Mouse (Mus musculus) kidney, embryonic 16.5 days (tissue): Measurements from ENCODE around the gene Tmem98. TPM values are rescaled to one million over a fixed set of nuclear protein-coding genes. Genes with fewer than 3 reads are reported as not detected.

Experiments used
- ATAC-seq: fragments of 200-750 bp; cut with Nextera tagmentation; 2 replicates; pipeline ENCODE4 v1.8.0; 2017; ENCODE audit warnings: moderate TSS enrichment; ENCODE audit not compliant: low FRiP score, low TSS enrichment
- H3K27ac ChIP-seq: fragments of 300-500 bp; sonication (generic); 2 replicates; pipeline ENCODE4 v1.5.1; 2014; ENCODE audit warnings: low read length
- H3K27me3 ChIP-seq: fragments of 300-500 bp; sonication (generic); 2 replicates; pipeline ENCODE4 v1.6.1; 2014; ENCODE audit warnings: low read length, control low read depth, mixed read lengths; ENCODE audit not compliant: insufficient read depth
- H3K36me3 ChIP-seq: fragments of 300-500 bp; sonication (generic); 2 replicates; pipeline ENCODE4 v1.6.1; 2014; ENCODE audit warnings: low read length, control low read depth, mixed read lengths; ENCODE audit not compliant: insufficient read depth
- H3K4me1 ChIP-seq: fragments of 300-500 bp; sonication (generic); 2 replicates; pipeline ENCODE4 v1.6.1; 2014; ENCODE audit warnings: low read length, control low read depth, mixed read lengths; ENCODE audit not compliant: insufficient read depth
- H3K4me2 ChIP-seq: fragments of 300-500 bp; sonication (generic); replicated peaks from 2 replicates; pipeline ENCODE4 v1.6.1; 2014; ENCODE audit warnings: low read depth, low read length
- H3K4me3 ChIP-seq: fragments of 300-500 bp; sonication (generic); 2 replicates; pipeline ENCODE4 v1.5.1; 2014; ENCODE audit warnings: mild to moderate bottlenecking, low read length
- H3K9ac ChIP-seq: fragments of 300-500 bp; sonication (generic); replicated peaks from 2 replicates; pipeline ENCODE4 v1.6.1; 2014; ENCODE audit warnings: low read length
- H3K9me3 ChIP-seq: fragments of 300-500 bp; sonication (generic); 2 replicates; pipeline ENCODE4 v1.6.1; 2016; ENCODE audit warnings: low read length, control low read depth
- WGBS: fragments of 180-500 bp; shearing (Covaris S2); extraction: QIAGEN DNeasy Blood & Tissue Kit; methylation state at CpG from one replicate; pipeline ENCODE4 v1.1.7; 2014; 5-methylcytosine and 5-hydroxymethylcytosine counted together
- polyA plus RNA-seq: library from polyadenylated mRNA; unstranded; fragments of >200 nt; fragmentation: Nextera tagmentation; extraction: Ambion mirVana; gene quantifications from 2 replicates; pipeline ENCODE4 v1.2.1, GENCODE M21; 2015

Tmem98 gene
- polyA plus RNA-seq, 1 experiment from 2014 or later, result 119 TPM

DNA sequence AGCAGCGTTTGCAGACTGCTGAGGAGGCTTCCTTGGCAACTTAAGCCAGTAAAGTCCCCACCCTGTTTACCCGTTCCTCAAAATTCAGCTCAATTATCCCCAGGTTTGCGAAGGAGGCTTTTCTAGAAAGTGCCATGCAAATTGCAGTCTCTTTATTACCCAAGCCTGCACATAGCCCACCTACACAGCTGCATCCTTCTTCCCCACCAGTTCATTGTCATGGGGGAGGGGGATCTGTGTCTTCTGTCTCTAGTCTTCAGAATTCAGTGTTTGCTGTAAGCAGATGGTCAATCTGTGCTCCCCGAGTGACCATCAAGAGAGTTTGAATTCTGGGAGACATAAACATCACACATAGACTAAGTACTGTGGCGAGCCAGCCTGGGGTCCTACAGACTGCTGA lies 1.2 kb downstream of the Tmem98 start:
- Histone ChIP-seq H3K4me2 (peak overlapping the region; percentile 74), H3K4me1 (peaks cover 10% of the 10 kb centered on the region; the same call in 1 of the 2 replicates), H3K36me3 (peaks cover 33% of the 10 kb centered on the region), H3K27ac (peak overlapping the region; percentile 78; the same call in 1 of the 2 replicates), H3K9ac (peak overlapping the region; percentile 82), H3K4me3 (peak overlapping the region; percentile 65), H3K9me3 (no peaks in the 10 kb centered on the region), H3K27me3 (no peaks in the 10 kb centered on the region)
- WGBS, result 11% methylated on average over 5 of the region's 5 CpGs
- no peak for ATAC-seq

DNA sequence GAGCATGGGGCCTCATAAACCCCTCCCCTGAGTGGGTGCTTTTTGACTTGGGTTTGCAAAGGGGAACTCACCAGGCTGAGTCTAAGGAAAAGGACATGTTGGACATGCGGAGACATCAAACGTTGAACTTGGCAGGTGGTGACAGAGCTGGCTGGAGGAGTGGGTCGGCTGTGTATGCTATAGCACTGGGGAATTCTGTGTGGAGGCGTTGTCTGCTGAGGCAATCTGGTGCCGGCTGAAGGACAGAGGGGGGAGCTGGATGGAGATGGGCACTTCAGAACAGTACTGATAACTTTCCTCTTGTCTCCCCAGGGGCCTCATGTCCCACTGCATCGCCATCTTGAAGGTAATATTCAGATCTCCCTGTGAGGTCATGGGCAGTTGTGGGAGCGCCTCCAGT lies 5.4 kb downstream of the Tmem98 start:
- Histone ChIP-seq H3K27me3 (no peaks in the 10 kb centered on the region), H3K27ac (no peak overlapping the region), H3K4me3 (no peak overlapping the region), H3K4me2 (no peak overlapping the region), H3K4me1 (peaks cover 18% of the 10 kb centered on the region), H3K9me3 (no peaks in the 10 kb centered on the region), H3K36me3 (peaks cover 47% of the 10 kb centered on the region), H3K9ac (no peak overlapping the region)
- WGBS, result 79% methylated on average over 7 of the region's 7 CpGs
- no peak for ATAC-seq

DNA sequence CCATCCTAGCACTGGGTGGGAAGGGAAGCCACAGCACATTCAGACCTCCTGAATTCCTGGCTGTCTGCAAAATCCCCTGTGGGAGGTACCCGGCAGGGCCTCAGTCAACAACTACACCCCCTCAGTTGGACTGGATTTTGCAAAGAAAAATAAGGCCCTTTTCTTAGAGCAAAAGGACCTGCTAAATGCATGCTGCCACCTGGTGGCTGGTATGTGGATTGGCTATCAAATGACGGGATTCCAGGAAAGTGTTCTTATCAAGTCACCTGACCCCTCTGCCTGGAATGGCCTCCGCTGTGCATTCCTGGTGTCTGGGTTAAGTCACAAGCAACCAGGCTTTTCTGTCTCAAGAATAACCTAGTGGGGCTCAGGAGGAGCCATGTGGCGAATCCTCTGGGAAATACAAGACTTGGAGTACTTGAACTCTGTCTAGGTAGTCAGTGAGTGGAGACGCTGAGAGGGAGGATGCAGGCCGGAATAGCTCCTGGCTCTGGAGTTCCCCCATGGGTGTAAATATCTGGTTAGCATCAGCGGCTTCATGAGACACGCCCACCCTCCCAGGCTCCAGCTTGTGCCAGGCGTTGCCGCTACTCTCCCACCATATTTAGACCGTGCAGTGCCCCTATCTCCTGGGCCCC lies 8.2 kb downstream of the Tmem98 start:
- Histone ChIP-seq H3K27me3 (no peaks in the 10 kb centered on the region), H3K36me3 (peaks cover 47% of the 10 kb centered on the region), H3K4me1 (peaks cover 11% of the 10 kb centered on the region), H3K4me3 (no peak overlapping the region), H3K4me2 (no peak overlapping the region), H3K9me3 (no peaks in the 10 kb centered on the region), H3K9ac (0 out of 2 replicates have a peak overlapping the region, but pooled peaks have one; percentile 19), H3K27ac (peak overlapping the region; percentile 37)
- 45% methylated on average over 11 of the region's 11 CpGs for WGBS
- peak; percentile 56 for ATAC-seq

DNA sequence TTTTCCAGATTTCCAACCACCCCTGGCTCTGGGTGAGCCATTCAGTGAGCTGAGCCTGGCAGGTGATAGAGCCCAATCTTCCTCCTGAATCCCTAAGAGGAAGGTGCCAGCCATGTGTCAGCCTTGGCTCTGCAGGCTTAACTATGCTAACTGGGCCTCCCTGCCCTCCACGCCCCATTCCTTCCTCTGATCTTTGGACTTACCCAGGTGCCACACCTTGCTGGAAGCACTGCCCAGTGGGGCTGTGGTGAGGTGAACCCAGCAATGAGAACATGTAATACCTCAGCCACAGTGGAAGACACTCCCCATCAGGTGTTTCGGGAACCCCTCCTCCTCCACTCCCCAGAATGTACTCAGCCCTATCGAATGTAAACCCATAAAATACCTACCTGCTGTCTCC lies 10.1 kb downstream of the Tmem98 start:
- Histone ChIP-seq H3K4me2 (no peak overlapping the region), H3K9ac (no peak overlapping the region), H3K4me1 (peaks cover 11% of the 10 kb centered on the region), H3K36me3 (peaks cover 32% of the 10 kb centered on the region), H3K9me3 (no peaks in the 10 kb centered on the region), H3K27me3 (no peaks in the 10 kb centered on the region), H3K27ac (no peak overlapping the region), H3K4me3 (no peak overlapping the region)
- WGBS, result 84% methylated on average over 3 of the region's 3 CpGs
- no peak for ATAC-seq

DNA sequence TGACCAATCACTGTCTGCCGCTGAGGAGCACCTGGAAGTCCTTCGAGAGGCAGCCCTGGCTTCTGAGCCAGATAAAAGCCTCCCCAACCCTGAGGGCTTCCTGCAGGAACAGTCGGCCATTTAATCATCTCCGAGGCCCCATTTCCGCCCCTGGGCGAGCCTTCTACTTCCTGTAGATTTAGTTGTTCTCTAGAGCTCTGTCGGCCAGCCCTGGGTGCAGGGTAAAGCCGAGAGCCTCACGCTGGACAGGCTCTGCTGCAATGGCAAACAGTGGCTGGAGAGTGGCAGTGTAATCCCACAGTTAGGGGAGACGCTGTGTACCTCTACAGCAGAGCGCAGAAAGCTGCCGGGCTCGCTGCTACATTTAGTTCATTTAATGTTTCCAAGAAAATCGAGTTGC lies 11.3 kb downstream of the Tmem98 start:
- peaks cover 11% of the 10 kb centered on the region for H3K4me1 ChIP-seq
- peaks cover 22% of the 10 kb centered on the region for H3K36me3 ChIP-seq
- H3K27ac ChIP-seq, result peak overlapping the region; percentile 20; the same call in 1 of the 2 replicates
- H3K4me3 ChIP-seq, result no peak overlapping the region
- no peaks in the 10 kb centered on the region for H3K9me3 ChIP-seq
- no peak overlapping the region for H3K4me2 ChIP-seq
- no peaks in the 10 kb centered on the region for H3K27me3 ChIP-seq
- H3K9ac ChIP-seq, result no peak overlapping the region
- ATAC-seq, result no peak
- WGBS, result 56% methylated on average over 14 of the region's 14 CpGs

DNA sequence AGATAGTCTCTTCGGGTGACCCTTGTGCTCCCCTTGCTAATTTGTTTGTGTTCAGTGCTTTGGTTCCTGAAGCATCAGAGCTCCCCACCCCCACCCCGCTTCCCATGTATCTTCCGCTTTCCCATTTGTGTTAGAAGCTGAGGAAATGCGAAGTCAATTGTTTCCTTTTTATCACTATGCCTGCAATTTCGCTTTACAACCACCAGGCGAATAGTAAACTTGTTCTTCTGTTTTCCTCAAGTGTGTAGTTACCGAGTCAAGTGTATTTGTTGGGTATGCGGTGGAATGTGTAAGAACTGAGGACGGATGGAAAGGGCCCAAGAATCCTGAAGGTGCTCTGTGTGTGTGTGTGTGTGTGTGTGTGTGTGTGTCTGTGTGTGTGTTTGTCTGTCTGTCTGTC lies 11.8 kb downstream of the Tmem98 start:
- no peaks in the 10 kb centered on the region for H3K27me3 ChIP-seq
- no peak overlapping the region for H3K4me2 ChIP-seq
- H3K9ac ChIP-seq, result no peak overlapping the region
- no peak for ATAC-seq
- H3K4me1 ChIP-seq, result peaks cover 11% of the 10 kb centered on the region
- no peaks in the 10 kb centered on the region for H3K9me3 ChIP-seq
- H3K27ac ChIP-seq, result 0 out of 2 replicates have a peak overlapping the region, but pooled peaks have one; percentile 20
- peaks cover 22% of the 10 kb centered on the region for H3K36me3 ChIP-seq
- 75% methylated on average over 9 of the region's 9 CpGs for WGBS
- H3K4me3 ChIP-seq, result no peak overlapping the region

DNA sequence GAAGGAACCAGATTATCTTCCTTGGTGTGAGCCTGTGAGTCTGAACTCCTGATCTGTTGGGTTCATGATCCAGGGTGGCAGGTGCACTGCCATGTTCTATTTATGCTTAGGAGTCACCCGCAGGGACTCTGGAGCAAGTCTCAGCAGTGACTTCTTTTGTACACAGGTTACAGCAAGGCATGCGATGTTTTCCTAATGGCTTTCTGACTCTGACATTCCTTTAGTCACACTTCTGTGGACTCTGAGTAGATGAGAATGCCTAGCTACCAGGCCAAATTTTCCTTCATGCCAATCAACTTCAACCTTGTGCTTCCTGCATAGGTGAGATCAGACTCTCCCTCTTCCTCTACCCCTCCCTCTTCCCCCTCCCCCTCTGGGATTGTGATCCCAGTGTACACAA lies 25.4 kb downstream of the Tmem98 start:
- H3K9me3 ChIP-seq, result no peaks in the 10 kb centered on the region
- no peak for ATAC-seq
- no peak overlapping the region for H3K4me2 ChIP-seq
- no peak overlapping the region for H3K27ac ChIP-seq
- no peak overlapping the region for H3K9ac ChIP-seq
- H3K4me1 ChIP-seq, result no peaks in the 10 kb centered on the region
- 75% methylated on average over 2 of the region's 2 CpGs for WGBS
- no peak overlapping the region for H3K4me3 ChIP-seq
- no peaks in the 10 kb centered on the region for H3K36me3 ChIP-seq
- no peaks in the 10 kb centered on the region for H3K27me3 ChIP-seq

DNA sequence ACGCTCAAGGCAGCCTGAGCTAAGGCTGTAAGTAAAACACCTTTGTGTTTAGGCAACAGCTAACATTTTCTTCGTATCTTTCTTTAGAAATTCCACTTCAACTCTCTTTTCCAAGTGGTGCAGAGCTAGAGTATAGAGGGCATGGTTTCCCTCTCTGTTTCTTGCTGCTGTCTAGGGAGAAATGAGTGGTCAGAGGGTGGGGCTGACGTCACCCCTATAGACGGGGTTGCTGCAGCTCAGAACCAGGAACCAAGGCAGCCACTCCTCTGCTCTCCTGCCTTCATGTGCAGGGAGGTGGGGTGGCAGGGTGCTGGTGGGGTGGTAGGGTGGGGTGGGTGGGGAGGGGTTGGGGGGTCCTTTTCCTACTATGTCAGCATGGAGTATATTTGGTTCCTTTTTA lies 25.9 kb downstream of the Tmem98 start:
- 72% methylated on average over 4 of the region's 4 CpGs for WGBS

DNA sequence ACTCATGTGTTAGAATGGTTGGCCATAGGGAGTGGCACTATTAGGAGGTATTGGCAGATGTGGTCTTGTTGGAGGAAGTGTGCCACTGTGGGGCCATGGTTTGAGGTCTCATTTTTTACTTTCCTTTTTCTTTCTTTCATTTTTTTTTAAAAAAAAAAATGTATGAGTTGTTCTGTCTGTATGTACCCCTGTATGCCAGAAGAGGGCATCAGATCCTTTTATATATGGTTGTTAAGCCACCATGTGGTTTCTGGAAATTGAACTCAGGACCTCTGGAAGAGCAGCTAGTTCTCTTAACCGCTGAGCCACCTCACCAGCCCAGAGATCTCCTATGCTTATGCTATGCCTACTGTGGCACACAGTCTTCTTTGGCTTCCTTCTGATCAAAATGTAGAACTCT lies 28.7 kb downstream of the Tmem98 start:
- no peaks in the 10 kb centered on the region for H3K9me3 ChIP-seq
- WGBS, result 85% methylated on average over 1 of the region's 1 CpGs

More for the DNA sequence above, 25.9 kb downstream of the Tmem98 start:
- H3K4me3 ChIP-seq, result no peak overlapping the region
- H3K4me1 ChIP-seq, result no peaks in the 10 kb centered on the region
- ATAC-seq, result no peak
- H3K36me3 ChIP-seq, result no peaks in the 10 kb centered on the region
- no peak overlapping the region for H3K27ac ChIP-seq
- H3K4me2 ChIP-seq, result no peak overlapping the region
- H3K27me3 ChIP-seq, result no peaks in the 10 kb centered on the region
- H3K9ac ChIP-seq, result no peak overlapping the region
- H3K9me3 ChIP-seq, result no peaks in the 10 kb centered on the region

DNA sequence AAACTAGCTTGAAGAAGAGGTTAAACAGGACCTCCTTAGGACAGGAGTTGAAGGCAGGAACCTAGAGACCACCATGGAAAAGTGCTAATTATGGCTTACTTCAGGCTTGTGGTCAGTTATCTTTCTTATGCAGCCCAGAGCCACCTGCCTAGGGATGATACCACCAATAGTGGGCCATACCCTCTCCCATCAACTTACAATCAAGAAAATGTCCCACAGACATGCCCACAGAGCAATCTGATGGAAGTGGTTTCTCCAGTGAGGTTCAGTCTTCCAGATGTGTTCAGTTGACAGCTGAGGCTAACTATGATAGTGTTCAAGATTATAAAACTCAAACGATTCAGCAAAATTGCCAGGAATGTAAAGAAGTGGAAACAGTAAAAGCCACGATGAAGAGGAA lies 33.5 kb downstream of the Tmem98 start:
- Histone ChIP-seq H3K9me3 (no peaks in the 10 kb centered on the region), H3K4me2 (no peak overlapping the region), H3K9ac (no peak overlapping the region), H3K4me1 (0 out of 2 replicates have a peak, but pooled peaks cover 3% of the 10 kb centered on the region), H3K27ac (no peak overlapping the region), H3K27me3 (no peaks in the 10 kb centered on the region), H3K36me3 (no peaks in the 10 kb centered on the region), H3K4me3 (no peak overlapping the region)
- ATAC-seq, result no peak
- 70% methylated on average over 2 of the region's 2 CpGs for WGBS

More for the DNA sequence above, 28.7 kb downstream of the Tmem98 start:
- Histone ChIP-seq H3K9ac (no peak overlapping the region), H3K36me3 (no peaks in the 10 kb centered on the region), H3K27ac (no peak overlapping the region), H3K4me3 (no peak overlapping the region), H3K27me3 (no peaks in the 10 kb centered on the region), H3K4me1 (no peaks in the 10 kb centered on the region), H3K4me2 (no peak overlapping the region)
- ATAC-seq, result no peak
